Mouse (Mus musculus) forebrain, embryonic 16.5 days (tissue): ENCODE measurements around the gene Olfr429. TPM values are rescaled to one million over a fixed set of nuclear protein-coding genes. Genes with fewer than 3 reads are reported as not detected.

Experiments
- ATAC-seq: fragments of 200-750 bp; cut with Nextera tagmentation; 2 replicates; pipeline ENCODE4 v1.8.0; 2017; ENCODE audit warnings: mild to moderate bottlenecking, moderate library complexity
- H3K27ac ChIP-seq: fragments of 300-500 bp; sonication (generic); 2 replicates; pipeline ENCODE4 v1.5.1; 2014; ENCODE audit warnings: low read length, control low read depth
- H3K27me3 ChIP-seq: fragments of 300-500 bp; sonication (generic); replicated peaks from 2 replicates; pipeline ENCODE4 v1.6.1; 2014; ENCODE audit warnings: low read length; ENCODE audit not compliant: control insufficient read depth, insufficient read depth
- H3K36me3 ChIP-seq: fragments of 300-500 bp; sonication (generic); 2 replicates; pipeline ENCODE4 v1.6.1; 2014; ENCODE audit not compliant: control insufficient read depth, insufficient read depth
- H3K4me1 ChIP-seq: fragments of 300-500 bp; sonication (generic); replicated peaks from 2 replicates; pipeline ENCODE4 v1.6.1; 2014; ENCODE audit warnings: low read length; ENCODE audit not compliant: control insufficient read depth, insufficient read depth
- H3K4me2 ChIP-seq: fragments of 300-500 bp; sonication (generic); 2 replicates; pipeline ENCODE4 v1.6.1; 2014; ENCODE audit warnings: mild to moderate bottlenecking, low read length, control low read depth
- H3K4me3 ChIP-seq: fragments of 300-500 bp; sonication (generic); replicated peaks from 2 replicates; pipeline ENCODE4 v1.5.1; 2014; ENCODE audit warnings: mild to moderate bottlenecking, low read length, control low read depth
- H3K9ac ChIP-seq: fragments of 300-500 bp; sonication (generic); replicated peaks from 2 replicates; pipeline ENCODE4 v1.6.1; 2014; ENCODE audit warnings: low read depth, low read length, control low read depth
- H3K9me3 ChIP-seq: fragments of 300-500 bp; sonication (generic); 2 replicates; pipeline ENCODE4 v1.6.1; 2016; ENCODE audit warnings: low read length; ENCODE audit not compliant: control insufficient read depth
- WGBS: fragments of 180-500 bp; shearing (Covaris S2); extraction: QIAGEN DNeasy Blood & Tissue Kit; methylation state at CpG from one replicate; pipeline ENCODE4 v1.1.7; 2014; 5-methylcytosine and 5-hydroxymethylcytosine counted together
- polyA plus RNA-seq: library from polyadenylated mRNA; unstranded; fragments of >200 nt; fragmentation: Nextera tagmentation; extraction: Ambion mirVana; gene quantifications from 2 replicates; pipeline ENCODE4 v1.2.1, GENCODE M21; 2015

The Olfr429 gene
- polyA plus RNA-seq, 1 experiment from 2014 or later, result not detected

DNA sequence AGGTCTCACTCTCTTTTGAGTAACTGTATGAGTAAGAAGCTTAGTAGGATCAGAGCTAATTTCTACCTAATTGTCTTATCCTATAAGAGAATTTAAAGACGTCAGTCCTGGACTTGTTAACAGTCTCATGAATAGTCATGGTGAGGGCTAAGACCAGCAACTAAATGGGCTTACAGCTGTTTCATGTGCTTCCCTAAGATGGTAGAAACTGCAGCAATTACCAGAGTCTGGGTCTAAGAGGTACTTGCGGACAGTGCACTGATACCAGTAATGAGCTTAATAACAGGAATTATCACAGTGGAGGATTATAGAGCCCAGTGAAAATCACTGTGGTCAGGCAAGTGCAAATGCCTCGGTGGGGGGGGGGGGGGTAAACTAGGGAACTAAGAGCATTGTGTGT lies 47.9 kb downstream of the Olfr429 start:
- Histone ChIP-seq H3K4me3 (no peak overlapping the region), H3K9me3 (no peaks in the 10 kb centered on the region), H3K4me2 (no peak overlapping the region), H3K4me1 (no peaks in the 10 kb centered on the region), H3K9ac (no peak overlapping the region), H3K27me3 (no peaks in the 10 kb centered on the region), H3K36me3 (no peaks in the 10 kb centered on the region), H3K27ac (no peak overlapping the region)
- ATAC-seq, result no peak
- 14% methylated on average over 3 of the region's 3 CpGs for WGBS

Other genes starting within 250 kb of the Olfr429 start
- gene Ifi211, start 171.3 kb upstream of the Olfr429 start, polyA plus RNA-seq, result 0.24 and 0.37 TPM in 2 replicates
- gene Mndal, start 141.8 kb upstream of the Olfr429 start, polyA plus RNA-seq, result 3.1 and 4.6 TPM in 2 replicates
- gene Ifi203, start 141.7 kb upstream of the Olfr429 start, polyA plus RNA-seq, result 1.4 and 1.5 TPM in 2 replicates
- not detected in 2 replicates for gene Ifi202b, start 101.6 kb upstream of the Olfr429 start, polyA plus RNA-seq
- gene Ifi205, start 52.5 kb upstream of the Olfr429 start, polyA plus RNA-seq, result not detected in 2 replicates
- gene Olfr433, start 43.6 kb upstream of the Olfr429 start, polyA plus RNA-seq, result not detected in 2 replicates
- gene Olfr432, start 35.1 kb upstream of the Olfr429 start, polyA plus RNA-seq, result not detected in 2 replicates
- not detected in 2 replicates for gene Olfr430, start 17.7 kb upstream of the Olfr429 start, polyA plus RNA-seq
- not detected in 2 replicates for gene Olfr427, start 12.6 kb downstream of the Olfr429 start, polyA plus RNA-seq
- not detected in 2 replicates for gene Olfr231, start 36.8 kb downstream of the Olfr429 start, polyA plus RNA-seq
- gene Olfr424, start 47.2 kb downstream of the Olfr429 start, polyA plus RNA-seq, result not detected in 2 replicates
- gene Olfr420, start 71.3 kb downstream of the Olfr429 start, polyA plus RNA-seq, result not detected in 2 replicates
- 0.13 and 0.16 TPM in 2 replicates for gene Spta1, start 88.4 kb downstream of the Olfr429 start, polyA plus RNA-seq
- gene Olfr419, start 167.7 kb downstream of the Olfr429 start, polyA plus RNA-seq, result not detected in 2 replicates
- gene Mptx1, start 246.2 kb downstream of the Olfr429 start, polyA plus RNA-seq, result not detected in 2 replicates